Mouse (Mus musculus) B cell, adult 2 months (primary cell): Measurements from ENCODE around the gene Unc13d.

Experiments used
- DNase-seq, 2 experiments: peaks; one replicate each; pipeline ENCODE4 v3.0.0; 2022

Unc13d gene

GRCm38 (mm10) chr11:116076836-116077235 lies 925 bp downstream of the Unc13d start:
- peak; percentile 45 to 52 for DNase-seq

DNA sequence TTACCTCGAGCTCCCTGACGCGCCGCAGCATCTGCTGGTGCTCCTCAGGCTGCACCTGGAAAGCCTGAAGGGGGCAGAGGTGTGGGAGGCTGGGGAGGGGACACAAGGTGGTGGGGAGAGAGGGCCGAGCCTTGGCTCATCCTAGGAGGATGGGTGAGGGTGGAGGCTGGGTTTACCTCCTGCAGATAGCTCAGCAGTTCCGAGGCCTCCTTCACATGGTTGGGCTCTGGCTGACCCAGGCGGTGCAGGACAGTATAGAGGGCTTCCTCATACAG lies 1.6 kb downstream of the Unc13d start:
- DNase-seq: no peak

GRCm38 (mm10) chr11:116075539-116076265 lies 2.1 kb downstream of the Unc13d start:
- no peak for DNase-seq

- no peak for DNase-seq
Observed at GRCm38 (mm10) chr11:116074436-116074991, 3.2 kb downstream of the Unc13d start.

- DNase-seq: no peak
Observed at GRCm38 (mm10) chr11:116072608-116073007, 5.2 kb downstream of the Unc13d start.

GRCm38 (mm10) chr11:116071510-116071909 lies 6.3 kb downstream of the Unc13d start:
- peak; percentile 69 to 71 for DNase-seq

DNA sequence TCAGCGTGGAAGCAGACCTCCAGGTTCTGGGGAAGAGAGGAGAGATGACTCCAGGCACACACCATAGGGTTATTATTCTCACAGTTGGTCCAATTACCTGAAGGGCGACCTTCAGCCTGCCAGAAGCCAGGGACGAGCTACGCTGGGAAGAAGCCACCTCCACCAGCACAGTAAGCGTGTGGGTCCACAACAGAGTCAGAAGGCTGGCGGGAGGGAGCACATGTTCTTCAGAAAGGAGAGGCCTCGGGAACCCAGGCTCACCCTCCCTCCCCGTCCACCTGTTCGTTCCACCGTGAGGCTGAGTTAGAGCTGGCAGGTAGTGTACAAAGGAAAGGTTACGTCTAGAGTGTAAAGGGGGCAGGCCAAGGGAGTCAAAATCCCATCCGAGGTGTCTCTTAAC lies 12.4 kb downstream of the Unc13d start:
- DNase-seq: no peak

DNA sequence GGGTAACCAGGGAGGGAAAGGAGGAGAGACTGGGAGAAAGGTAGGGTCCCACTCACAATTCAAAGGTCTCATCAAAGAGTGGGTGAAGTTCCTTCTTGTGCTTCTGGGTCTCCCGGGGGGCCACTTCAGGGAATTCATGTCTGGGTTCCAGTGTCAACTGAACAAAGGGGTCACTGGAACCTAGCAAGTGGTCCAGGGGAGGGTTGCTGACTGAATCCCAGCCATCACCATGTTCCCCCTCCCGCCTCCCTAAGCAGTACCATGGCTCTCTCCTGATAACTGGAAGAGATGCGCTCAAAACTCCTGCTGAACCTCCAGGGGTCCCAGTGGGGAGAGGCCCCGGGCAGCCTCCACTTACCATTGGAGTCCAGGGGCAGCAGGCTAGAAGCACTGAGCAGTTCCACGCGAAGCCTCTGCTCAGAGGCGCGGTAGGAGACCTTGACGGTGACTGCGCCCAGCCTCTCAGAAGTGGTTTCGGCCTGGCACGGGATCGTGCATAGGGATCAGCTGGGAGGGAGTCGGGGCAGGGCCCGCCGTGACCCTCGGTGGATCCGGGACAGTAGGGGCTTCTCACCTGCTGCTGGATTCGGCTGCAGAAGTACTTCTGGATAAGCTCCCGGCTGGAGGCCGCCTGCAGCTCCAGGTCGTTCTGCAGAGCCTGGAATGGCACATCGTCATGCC lies 13.4 kb downstream of the Unc13d start:
- DNase-seq: no peak

DNA sequence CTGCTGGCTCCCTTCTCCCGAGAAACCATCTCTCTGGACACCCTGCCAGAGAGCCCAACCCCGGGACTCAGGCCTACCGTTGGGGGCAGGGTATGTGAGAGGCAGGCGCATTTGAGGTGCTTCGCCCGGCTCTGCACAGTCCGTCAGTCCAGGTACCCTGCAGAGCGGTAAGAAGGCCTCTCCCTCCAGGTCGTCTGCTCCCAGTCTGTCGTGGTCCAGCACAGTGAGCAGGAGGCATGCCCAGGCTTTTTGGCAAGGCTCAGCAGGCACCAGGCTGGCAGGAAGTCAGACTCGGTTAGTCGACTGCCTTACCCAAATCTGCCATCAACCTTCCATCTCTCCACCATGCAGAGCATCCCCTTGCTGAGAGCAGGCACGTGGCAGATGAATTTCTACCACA lies 14.2 kb downstream of the Unc13d start:
- DNase-seq: no peak

- no peak for DNase-seq
Observed at GRCm38 (mm10) chr11:116062521-116062920, 15.2 kb downstream of the Unc13d start.

GRCm38 (mm10) chr11:116061641-116062415 lies 15.9 kb downstream of the Unc13d start:
- DNase-seq: no peak

DNA sequence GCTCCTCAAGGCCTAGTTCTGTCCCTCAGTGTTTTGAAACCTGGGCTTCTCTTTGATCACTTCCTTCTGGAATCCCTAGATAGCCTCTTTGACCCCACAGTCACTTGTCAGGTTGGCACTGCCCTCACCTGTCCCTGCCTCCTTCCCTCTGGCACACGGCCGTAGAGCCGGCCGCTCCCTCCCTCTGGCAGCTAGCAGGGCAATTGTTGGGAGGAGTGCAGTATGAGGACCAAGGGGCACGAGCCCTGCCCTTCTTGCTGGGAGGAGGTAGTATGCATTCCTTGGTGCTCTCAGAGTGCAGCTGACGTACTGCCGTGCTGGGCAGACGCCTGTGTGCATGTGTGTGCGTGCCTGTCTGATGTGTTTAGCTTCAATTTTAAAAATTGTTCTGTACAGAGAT lies 17.2 kb downstream of the Unc13d start:
- DNase-seq: no peak

DNA sequence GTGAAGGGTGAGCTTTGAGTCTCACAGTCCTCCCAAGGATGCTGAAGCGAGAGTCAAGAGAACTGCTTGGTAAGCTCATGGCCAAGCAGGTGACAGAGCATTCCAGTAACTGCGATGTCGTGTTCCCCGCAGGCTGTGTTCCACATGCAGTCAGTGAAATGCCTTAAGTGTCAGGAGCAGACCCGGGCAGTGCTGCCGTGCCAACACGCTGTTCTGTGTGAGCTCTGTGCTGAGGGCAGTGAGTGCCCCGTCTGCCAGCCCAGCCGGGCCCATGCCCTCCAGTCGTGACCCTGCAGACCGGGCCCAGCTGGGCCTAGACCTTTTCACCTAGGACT lies 18.1 kb downstream of the Unc13d start:
- no peak for DNase-seq

DNA sequence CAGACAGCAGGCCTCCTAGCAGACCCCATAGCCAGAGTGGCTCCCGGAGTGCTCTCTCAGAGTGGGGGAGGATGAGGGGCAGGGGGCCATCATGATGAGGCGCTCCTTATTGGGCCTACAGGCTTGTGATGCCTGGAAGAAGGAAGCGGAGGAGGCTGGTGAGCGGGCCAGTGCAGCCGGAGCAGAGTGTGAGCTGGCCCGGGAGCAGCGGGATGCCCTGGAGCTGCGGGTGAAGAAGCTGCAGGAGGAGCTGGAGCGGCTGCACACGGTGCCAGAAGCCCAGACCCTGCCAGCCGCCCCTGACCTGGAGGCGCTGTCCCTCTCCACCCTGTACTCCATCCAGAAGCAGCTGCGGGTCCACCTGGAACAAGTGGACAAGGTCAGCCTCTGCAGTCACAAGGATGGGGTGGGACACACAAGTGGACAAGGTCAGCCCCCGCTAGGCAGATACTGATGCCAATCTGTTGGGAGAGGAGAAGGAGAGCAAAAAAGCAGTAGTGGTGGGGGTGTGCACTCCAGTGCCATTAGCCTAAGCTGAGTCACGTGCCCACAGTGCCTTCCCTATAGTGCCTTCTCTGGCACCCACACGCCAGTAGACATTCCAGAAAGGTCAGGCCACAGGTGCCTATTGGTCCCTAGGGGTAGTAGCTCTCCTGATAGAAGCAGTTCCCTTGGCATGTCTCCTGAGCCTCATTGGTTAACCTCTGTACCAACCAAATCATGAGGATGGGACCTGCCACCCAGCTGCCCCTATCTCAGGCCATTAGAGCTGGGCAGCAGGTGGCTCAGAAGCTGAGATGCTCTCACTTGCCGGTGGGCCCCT lies 18.7 kb downstream of the Unc13d start:
- DNase-seq: no peak

GRCm38 (mm10) chr11:116058022-116058614 lies 19.6 kb downstream of the Unc13d start:
- DNase-seq: no peak

DNA sequence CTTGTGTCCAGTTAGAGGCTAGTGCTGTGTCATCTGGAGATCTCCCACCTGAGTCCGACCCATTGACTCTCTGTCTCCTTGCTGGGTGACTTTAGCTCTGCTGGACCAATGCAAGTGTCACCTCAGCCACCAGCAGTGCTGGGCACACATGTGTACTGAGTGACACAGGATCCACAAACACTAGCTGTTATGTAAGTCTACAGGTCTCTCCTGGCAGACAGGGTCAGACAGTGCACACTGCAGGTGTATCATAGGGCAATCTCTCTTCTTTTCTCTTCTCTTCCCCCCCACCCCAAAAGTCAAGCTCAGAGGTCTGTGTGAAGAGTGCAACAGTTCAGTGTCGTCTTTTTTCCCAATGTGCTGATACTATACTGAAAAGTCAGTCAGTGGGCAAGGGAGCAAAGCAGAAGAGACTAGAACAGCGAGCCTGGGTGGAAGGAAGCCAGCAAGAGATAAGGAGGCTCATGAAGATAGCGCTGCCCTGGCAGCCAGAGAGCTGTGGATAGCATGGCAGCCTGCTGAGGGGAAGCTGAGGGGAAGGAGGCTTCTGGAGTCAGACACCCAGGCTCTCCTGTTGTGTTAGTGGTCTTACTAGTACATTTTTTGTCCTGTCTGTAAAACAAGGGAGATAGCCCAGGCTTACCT lies 20.4 kb downstream of the Unc13d start:
- no peak for DNase-seq

DNA sequence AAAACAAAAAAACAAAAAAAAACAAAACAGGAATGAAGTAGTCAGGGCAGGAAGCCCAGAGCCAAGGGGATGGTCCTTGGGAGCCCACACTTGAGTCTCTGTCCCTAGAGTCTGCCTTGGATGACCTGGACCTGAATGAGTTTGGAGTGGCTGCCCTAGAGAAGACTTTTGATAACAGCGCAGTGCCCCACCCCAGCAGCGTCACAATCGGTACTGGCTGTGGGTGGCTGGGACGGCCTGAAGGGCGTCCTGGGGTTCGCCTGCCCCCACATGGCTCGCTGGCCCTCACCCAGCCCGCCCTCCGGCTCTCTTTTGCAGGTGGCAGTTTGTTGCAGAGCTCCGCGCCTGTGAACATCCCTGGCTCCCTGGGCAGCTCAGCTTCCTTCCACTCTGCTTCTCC lies 21.9 kb downstream of the Unc13d start:
- no peak for DNase-seq

DNA sequence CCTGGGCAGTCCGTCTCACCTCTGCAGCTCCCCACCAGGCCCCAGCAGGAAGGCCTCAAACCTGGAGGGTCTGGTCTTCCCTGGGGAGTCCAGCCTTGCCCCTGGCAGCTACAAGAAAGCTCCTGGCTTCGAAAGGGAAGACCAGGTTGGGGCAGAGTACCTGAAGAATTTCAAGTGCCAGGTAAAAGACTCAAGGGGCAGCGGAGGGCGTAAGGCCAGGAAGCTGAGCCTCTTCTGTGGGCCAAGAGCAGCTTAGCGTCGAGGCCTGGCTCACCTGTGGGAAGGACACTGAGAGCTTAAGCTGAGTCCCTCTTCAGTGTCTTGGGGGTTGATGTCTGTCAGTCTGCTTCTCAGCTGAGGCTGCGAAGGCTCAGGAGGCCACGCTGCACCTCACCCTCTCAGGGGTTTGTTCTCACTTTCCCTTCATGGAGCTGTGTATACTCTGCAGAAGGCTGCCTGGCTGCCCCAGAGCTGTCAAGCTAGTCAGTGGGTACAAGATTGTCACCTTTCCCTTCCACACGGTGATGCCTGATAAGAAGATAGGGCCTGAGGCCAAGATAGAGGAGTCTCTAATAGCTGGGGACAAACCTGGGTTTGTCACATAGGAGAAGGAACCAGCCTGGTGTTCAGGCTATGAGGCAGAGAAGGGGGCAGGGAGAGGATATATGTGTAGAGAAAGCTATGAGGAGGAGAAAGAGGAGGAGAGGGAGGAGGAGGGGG lies 24.1 kb downstream of the Unc13d start:
- no peak for DNase-seq

- DNase-seq: no peak
Observed at GRCm38 (mm10) chr11:116050196-116050595, 27.6 kb downstream of the Unc13d start.

DNA sequence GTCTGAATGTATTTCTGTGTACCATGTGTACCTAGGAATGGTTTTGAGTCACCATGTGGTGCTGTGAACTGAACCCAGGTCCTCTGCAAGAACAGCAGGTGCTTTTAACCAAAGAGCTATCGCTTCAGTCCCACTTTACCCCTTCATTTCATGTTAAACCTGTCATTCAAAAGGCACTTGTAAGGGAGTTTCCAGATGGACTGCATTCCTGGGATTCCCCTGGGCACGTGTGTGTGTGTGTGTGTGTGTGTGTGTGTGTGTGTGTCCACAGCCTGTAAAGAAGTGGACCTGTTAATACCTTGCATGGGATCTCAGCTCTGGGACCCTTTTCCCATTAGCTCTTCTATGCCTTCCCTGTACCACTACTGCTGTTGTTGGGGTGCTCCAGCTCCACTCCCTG lies 28.2 kb downstream of the Unc13d start:
- DNase-seq: no peak

GRCm38 (mm10) chr11:116045173-116045572 lies 32.6 kb downstream of the Unc13d start:
- no peak for DNase-seq
